Mouse (Mus musculus): Measurements from ENCODE around the gene Pitpnm2. TPM values are rescaled to one million over a fixed set of nuclear protein-coding genes. Genes with fewer than 3 reads are reported as not detected.
A peak's percentile ranks its signal among the peaks of the same experiment; 100 is the strongest.

Pitpnm2 gene
- total and polyA plus RNA-seq, 3 experiments, result 37.7 to 40.1 (median 40.1) TPM

DNA sequence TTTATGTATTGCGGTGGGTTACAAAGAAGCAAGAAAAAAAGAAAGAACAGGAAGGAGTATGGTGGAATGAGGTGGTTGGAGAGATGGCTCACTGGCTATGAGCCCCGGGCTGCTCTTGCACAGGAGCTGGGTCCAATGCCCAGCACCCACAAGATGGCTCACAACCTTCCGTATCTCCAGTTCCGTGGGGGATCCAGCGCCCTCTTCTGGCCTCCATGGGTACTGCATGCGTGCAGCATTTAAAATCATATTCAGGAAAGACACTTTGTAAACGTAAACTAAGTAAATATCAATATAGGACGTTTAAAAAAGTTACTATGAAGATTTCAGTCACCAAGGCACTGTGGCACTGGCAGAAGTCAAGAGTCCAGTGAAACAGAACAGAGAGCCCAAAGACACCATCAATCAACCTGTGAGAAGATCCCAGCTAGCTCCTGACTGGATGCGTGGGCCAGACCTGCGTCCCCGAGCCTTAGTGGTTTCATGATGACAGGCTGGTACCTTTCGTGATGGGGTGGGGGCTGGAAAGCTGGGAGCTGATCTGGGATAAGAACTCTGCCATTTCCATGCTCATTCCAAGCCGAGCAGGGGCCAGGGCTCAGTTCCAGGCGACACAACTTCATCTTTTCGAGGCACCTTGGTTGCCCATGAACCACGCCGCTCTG is 138.4 kb downstream of the Pitpnm2 start:
- 23% methylated on average over 17 of the region's 17 CpGs for WGBS
- TF ChIP-seq EP300 (IDR thresholded peaks at IDR 0.05; ENCODE audit: insufficient read depth, low read depth, low read length) (no peak), POLR2A (IDR thresholded peaks at IDR 0.05; ENCODE audit: insufficient read depth, low read depth, low read length) (no peak), CTCF (IDR thresholded peaks at IDR 0.05) (peak; percentile 85)
- DNase-seq, result no peak

DNA sequence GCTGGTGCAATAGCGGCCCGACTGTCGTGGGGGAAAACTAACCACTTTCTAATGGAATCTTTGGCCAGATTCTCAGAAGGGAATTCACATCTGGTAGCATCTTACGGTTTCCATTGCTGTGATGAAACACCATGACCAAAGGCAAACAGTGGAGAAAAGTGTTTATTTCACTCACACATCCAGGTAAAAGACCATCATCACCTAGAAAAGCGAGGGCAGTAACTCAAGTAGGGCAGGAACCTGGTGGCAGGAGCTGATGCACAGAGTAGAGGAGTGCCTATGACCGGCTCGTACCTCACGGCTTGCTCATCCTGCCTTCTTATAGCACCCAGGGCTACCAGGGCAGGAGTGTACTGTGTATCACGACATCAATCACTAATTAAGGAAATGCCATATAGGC is 146.0 kb downstream of the Pitpnm2 start:
- no peak overlapping the region for H3K4me3 ChIP-seq
- no peaks in the 10 kb centered on the region for H3K4me1 ChIP-seq (ENCODE audit: control insufficient read depth, insufficient read depth, low read length)
- DNase-seq, result no peak
- 94% methylated on average over 9 of the region's 9 CpGs for WGBS
- no peaks in the 10 kb centered on the region for H3K79me2 ChIP-seq (replicated peaks; ENCODE audit: control insufficient read depth, insufficient read depth, low read length)
- no peaks in the 10 kb centered on the region for H3K36me3 ChIP-seq (ENCODE audit: control insufficient read depth, insufficient read depth, low read length)
- H3K27ac ChIP-seq, result no peak overlapping the region
- intact Hi-C loops (cut with DNase I), result no loop called here
- TF ChIP-seq EP300 (IDR thresholded peaks at IDR 0.05; ENCODE audit: insufficient read depth, low read depth, low read length) (no peak), CTCF (IDR thresholded peaks at IDR 0.05) (no peak), POLR2A (IDR thresholded peaks at IDR 0.05; ENCODE audit: insufficient read depth, low read depth, low read length) (no peak)
- no peaks in the 10 kb centered on the region for H3K27me3 ChIP-seq (ENCODE audit: control insufficient read depth, insufficient read depth, low read length)
- H3K9ac ChIP-seq (ENCODE audit: low read depth, low read length), result no peak overlapping the region

More for the DNA sequence above, 138.4 kb downstream of the Pitpnm2 start:
- intact Hi-C loops (cut with DNase I), result loop anchor here (5.0 to 10.0 kb wide), 2 partner anchors 141 to 434 kb away; partner anchors contain the start of gene Tmed2
- Histone ChIP-seq H3K4me3 (peak overlapping the region; percentile 98), H3K27me3 (ENCODE audit: control insufficient read depth, insufficient read depth, low read length) (no peaks in the 10 kb centered on the region), H3K4me1 (ENCODE audit: control insufficient read depth, insufficient read depth, low read length) (peaks cover 6% of the 10 kb centered on the region), H3K36me3 (ENCODE audit: control insufficient read depth, insufficient read depth, low read length) (no peaks in the 10 kb centered on the region), H3K9ac (ENCODE audit: low read depth, low read length) (peak overlapping the region; percentile 51), H3K27ac (peak overlapping the region; percentile 95), H3K79me2 (replicated peaks; ENCODE audit: control insufficient read depth, insufficient read depth, low read length) (peaks cover 4% of the 10 kb centered on the region; the same call in 1 of the 2 replicates)

DNA sequence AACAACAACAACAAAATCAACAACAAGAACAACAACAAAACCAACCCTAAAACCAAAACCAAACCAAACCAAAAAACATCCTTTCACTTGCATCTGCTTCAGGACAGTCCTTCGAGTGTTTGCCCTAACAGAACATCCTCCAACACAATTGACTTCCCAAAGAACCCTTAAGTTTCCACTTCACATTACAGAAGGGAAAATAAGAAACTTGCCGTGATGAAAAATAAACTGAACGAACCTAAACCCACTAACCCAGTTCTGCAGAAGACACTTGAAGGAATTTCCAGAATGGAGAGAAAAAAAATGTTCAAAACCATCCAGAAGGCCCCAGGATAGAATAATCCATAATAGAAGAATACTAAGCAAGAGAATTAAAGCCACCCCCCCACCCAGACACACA is 146.5 kb downstream of the Pitpnm2 start:
- no peaks in the 10 kb centered on the region for H3K36me3 ChIP-seq (ENCODE audit: control insufficient read depth, insufficient read depth, low read length)
- H3K27me3 ChIP-seq (ENCODE audit: control insufficient read depth, insufficient read depth, low read length), result no peaks in the 10 kb centered on the region
- no peaks in the 10 kb centered on the region for H3K4me1 ChIP-seq (ENCODE audit: control insufficient read depth, insufficient read depth, low read length)
- no peak for TF ChIP-seq EP300 (IDR thresholded peaks at IDR 0.05; ENCODE audit: insufficient read depth, low read depth, low read length)
- no peak for TF ChIP-seq POLR2A (IDR thresholded peaks at IDR 0.05; ENCODE audit: insufficient read depth, low read depth, low read length)
- no peak for TF ChIP-seq CTCF (IDR thresholded peaks at IDR 0.05)
- no peak for DNase-seq
- WGBS, result 71% methylated on average over 3 of the region's 3 CpGs
- intact Hi-C loops (cut with DNase I), result no loop called here
- no peak overlapping the region for H3K4me3 ChIP-seq
- H3K9ac ChIP-seq (ENCODE audit: low read depth, low read length), result no peak overlapping the region
- no peak overlapping the region for H3K27ac ChIP-seq
- H3K79me2 ChIP-seq (replicated peaks; ENCODE audit: control insufficient read depth, insufficient read depth, low read length), result no peaks in the 10 kb centered on the region

GRCm38 (mm10) chr5:124102326-124102725 is 147.2 kb downstream of the Pitpnm2 start:
- Histone ChIP-seq H3K27me3 (ENCODE audit: control insufficient read depth, insufficient read depth, low read length) (no peaks in the 10 kb centered on the region), H3K79me2 (replicated peaks; ENCODE audit: control insufficient read depth, insufficient read depth, low read length) (no peaks in the 10 kb centered on the region), H3K4me1 (ENCODE audit: control insufficient read depth, insufficient read depth, low read length) (no peaks in the 10 kb centered on the region), H3K27ac (no peak overlapping the region), H3K9ac (ENCODE audit: low read depth, low read length) (no peak overlapping the region), H3K4me3 (no peak overlapping the region), H3K36me3 (ENCODE audit: control insufficient read depth, insufficient read depth, low read length) (no peaks in the 10 kb centered on the region)
- no peak for DNase-seq
- intact Hi-C loops (cut with DNase I), result no loop called here
- TF ChIP-seq POLR2A (IDR thresholded peaks at IDR 0.05; ENCODE audit: insufficient read depth, low read depth, low read length), result no peak
- TF ChIP-seq CTCF (IDR thresholded peaks at IDR 0.05), result no peak
- TF ChIP-seq EP300 (IDR thresholded peaks at IDR 0.05; ENCODE audit: insufficient read depth, low read depth, low read length), result no peak
- WGBS, result 75% methylated on average over 6 of the region's 6 CpGs

DNA sequence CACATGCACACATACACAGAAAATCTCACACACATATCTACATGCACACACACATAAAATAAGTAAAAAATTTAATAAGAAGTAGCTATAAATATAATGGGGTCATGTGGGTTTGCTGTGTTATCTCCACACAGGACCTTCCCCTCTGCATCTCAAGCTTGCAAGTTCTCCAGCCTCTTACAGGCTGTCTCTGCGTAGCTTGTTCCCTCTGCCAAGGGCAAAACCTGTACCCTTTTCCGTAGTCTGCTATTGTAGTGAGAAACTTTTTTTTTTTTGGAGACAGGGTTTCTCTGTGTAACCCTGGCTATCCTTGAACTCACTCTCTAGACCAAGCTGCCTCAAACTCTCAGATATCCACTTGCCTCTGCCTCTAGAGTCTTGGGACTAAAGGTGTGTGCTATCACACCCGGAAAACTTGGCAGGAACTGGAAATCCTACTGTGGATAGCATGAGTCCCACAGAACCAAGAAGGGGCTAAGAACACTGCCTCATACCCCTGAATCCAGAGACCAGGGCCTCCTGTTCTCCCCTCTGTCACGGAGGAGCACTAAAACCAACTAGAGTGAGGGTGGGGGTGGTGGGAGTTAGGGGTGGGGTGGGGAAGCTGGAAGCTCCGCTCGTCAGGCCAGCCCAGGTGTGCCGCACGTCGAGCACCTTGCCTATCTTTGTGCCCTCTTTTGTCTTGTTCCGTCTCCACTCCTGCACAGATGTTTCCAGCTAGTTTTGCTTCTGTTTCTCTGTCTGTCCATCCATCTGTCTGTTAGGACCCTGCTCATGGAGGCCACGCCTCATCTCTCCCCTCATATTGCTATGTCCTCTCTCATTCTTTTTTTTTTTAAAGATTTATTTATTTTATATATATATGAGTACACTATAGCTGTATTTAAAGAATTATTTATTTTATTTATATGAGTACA is 149.2 kb downstream of the Pitpnm2 start:
- 88% methylated on average over 11 of the region's 11 CpGs for WGBS
- H3K9ac ChIP-seq (ENCODE audit: low read depth, low read length), result no peak overlapping the region
- H3K27me3 ChIP-seq (ENCODE audit: control insufficient read depth, insufficient read depth, low read length), result no peaks in the 10 kb centered on the region
- no peak for DNase-seq
- intact Hi-C loops (cut with DNase I), result no loop called here
- TF ChIP-seq EP300 (IDR thresholded peaks at IDR 0.05; ENCODE audit: insufficient read depth, low read depth, low read length) (no peak), POLR2A (IDR thresholded peaks at IDR 0.05; ENCODE audit: insufficient read depth, low read depth, low read length) (no peak), CTCF (IDR thresholded peaks at IDR 0.05) (no peak)
- H3K27ac ChIP-seq, result no peak overlapping the region
- no peak overlapping the region for H3K4me3 ChIP-seq
- no peaks in the 10 kb centered on the region for H3K36me3 ChIP-seq (ENCODE audit: control insufficient read depth, insufficient read depth, low read length)
- no peaks in the 10 kb centered on the region for H3K4me1 ChIP-seq (ENCODE audit: control insufficient read depth, insufficient read depth, low read length)
- H3K79me2 ChIP-seq (replicated peaks; ENCODE audit: control insufficient read depth, insufficient read depth, low read length), result no peaks in the 10 kb centered on the region
